Mouse (Mus musculus) embryo, embryonic 10.5 days (tissue): ENCODE measurements around the gene Znhit2.
A peak's percentile ranks its signal among the peaks of the same experiment; 100 is the strongest.

ENCODE experiments used
- DNase-seq: peaks from one replicate; pipeline ENCODE4 v3.0.0-alpha.2; 2015; ENCODE audit warnings: low spot score

The Znhit2 gene

DNA sequence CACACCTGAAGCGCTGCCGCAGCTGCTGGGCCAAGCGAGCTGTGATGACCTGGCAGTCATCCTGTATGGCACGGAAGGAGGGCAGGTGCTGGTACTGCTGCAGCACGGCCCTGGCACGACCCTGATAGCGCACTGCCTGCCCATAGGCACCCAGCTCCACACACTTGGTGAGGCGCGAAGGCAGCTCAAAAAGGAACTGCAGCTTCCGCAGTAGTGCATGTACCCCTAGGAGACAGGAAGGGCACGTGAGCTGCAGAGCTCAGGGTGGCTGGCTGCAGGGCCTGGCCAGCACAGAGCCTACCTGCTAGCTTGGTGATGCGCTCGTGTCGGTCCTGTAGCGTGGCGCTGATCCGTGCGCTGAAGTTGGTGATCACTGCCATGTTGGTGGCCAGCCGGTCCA, 10.3 kb downstream of the Znhit2 start:
- DNase-seq, result no peak

DNA sequence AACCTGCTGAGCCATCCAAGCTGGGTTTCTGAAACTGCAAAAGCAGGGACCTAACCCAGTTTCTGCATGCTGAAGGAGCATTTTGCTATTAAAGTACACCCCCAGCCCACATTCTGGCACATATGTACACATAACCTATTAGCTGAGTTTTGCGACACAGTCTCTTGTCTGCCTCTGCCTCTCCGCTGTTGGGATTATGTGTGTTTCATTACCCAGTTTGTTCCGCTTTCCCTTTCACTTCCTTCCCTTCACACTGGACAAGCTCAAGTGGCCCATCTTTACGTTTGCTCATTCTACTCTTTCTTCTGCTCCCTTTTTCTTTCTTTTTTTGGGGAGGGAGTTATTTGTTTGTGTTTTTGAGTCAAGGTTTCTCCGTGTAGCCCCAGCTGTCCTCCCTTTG, 12.9 kb downstream of the Znhit2 start:
- no peak for DNase-seq

GRCm38 (mm10) chr19:6076564-6077393, 15.8 kb downstream of the Znhit2 start, which contains the start of gene Vps51:
TSS of gene Vps51 (minus strand) at chr19:6077231.
- peak; percentile 97 for DNase-seq

- no peak for DNase-seq
Observed at GRCm38 (mm10) chr19:6079983-6080480, 19.0 kb downstream of the Znhit2 start, which contains the start of gene Tmem262. TSS of gene Tmem262 (plus strand) at chr19:6080033.

- no peak for DNase-seq
Observed at GRCm38 (mm10) chr19:6082156-6082555, 21.2 kb downstream of the Znhit2 start, which contains the start of gene Gm28374. TSS of gene Gm28374 (minus strand) at chr19:6082256.

DNA sequence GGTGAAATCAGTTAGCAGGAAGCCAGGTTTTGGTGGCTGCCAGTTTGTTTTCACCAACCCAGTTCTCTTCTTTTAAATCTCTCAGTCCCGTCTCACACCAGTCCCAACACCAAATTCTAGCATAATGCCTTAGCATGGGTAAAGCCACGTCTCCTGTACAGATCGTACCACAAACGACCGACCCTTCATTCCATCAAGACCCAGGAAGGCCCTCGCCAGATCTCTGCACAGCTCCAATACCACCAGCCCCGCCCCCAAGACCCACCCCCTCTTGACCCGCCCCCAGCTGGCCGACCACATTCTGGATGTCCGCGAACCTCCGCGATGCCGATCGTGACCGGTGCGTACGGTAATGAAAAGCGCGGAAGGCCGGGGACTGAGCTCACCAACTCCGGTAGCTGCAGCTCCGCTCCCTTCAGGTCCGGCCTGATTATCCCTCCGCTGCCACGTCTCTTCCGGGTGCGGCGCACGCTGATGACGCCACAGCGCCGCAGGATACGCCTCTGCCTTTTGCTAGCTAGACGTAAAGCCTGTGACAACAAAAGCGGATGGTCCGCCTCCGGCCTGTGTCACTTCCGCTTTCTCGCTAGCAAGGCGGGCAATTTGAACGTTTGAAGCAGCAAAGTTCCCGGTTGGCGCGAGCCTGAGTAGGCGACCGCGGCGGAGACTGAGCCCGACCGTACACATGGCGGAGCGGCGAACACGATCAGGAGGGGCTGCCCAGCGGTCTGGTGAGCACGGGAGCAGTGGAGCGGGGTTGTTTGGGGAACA, 23.7 kb downstream of the Znhit2 start, which contains the start of the genes Zfpl1 and Cdca5:
Zfpl1 (minus strand) TSS at position 479 of the 771 bp plus-strand sequence.
Cdca5 (plus strand) TSS at position 506 of the 771 bp plus-strand sequence.
- peak; percentile 99 for DNase-seq

GRCm38 (mm10) chr19:6085417-6085879, 24.5 kb downstream of the Znhit2 start:
- peak; percentile 87 for DNase-seq

DNA sequence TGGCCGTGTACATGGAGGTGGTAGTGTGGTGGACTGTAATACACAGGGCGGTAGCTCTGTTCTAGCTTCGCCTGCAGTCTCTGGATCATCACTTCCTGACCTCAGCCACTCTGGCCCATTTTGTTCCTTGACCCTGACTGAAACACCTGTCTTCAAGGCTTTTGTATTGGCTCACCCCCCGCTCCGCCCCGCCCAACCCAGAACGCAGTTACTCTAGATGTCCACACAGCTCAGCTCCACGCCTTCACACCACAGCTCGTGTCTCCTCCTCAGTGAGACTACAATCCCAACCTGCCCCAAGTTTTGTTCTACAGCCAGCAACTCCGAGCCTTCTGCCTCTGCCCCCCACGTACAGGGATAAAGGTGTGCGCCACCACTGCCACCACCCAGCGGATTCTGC, 27.8 kb downstream of the Znhit2 start:
- DNase-seq, result no peak

DNA sequence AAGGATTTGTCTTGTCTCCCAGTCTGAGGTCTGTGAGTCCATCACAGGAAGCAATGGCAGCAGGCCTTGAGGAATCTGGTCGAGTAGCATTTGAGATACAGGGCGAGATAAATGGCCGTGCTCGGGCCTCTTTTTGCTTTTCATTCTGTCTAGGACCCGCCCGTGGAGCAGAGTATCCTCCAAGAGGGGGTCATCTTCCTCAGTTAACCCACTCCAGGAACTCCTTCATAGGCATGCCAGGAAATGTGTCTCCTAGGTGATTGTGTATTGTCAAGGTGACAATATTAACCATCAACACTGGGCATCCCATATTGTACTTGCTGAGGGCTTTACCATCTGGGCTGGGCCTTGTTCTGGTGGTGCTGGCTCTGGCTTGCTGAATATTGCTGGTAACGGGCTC, 33.1 kb downstream of the Znhit2 start, which contains the start of gene AC131692.1:
AC131692.1 (plus strand) TSS at position 301 of the 400 bp plus-strand sequence.
- DNase-seq, result no peak

GRCm38 (mm10) chr19:6097847-6098246, 36.9 kb downstream of the Znhit2 start:
- DNase-seq, result no peak

DNA sequence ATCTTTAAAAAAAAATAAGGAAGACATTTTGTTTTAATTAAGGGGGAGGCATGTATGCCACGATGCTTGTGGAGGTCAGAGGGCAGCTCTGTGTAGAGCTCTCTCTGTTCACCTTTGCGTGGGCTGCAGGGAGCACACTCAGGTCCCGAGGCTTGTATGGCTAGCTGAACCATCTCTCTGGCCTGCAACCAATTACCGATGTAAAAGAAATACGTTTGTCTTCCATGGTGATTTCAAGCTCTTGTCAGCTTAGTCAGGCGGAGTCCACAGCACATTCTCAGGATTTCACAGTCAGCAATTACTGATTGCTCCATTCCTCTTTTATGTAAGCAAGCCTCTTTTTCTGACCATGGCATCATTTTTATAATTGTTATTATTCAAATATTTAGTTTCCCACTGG, 40.2 kb downstream of the Znhit2 start:
- peak; percentile 29 for DNase-seq

DNA sequence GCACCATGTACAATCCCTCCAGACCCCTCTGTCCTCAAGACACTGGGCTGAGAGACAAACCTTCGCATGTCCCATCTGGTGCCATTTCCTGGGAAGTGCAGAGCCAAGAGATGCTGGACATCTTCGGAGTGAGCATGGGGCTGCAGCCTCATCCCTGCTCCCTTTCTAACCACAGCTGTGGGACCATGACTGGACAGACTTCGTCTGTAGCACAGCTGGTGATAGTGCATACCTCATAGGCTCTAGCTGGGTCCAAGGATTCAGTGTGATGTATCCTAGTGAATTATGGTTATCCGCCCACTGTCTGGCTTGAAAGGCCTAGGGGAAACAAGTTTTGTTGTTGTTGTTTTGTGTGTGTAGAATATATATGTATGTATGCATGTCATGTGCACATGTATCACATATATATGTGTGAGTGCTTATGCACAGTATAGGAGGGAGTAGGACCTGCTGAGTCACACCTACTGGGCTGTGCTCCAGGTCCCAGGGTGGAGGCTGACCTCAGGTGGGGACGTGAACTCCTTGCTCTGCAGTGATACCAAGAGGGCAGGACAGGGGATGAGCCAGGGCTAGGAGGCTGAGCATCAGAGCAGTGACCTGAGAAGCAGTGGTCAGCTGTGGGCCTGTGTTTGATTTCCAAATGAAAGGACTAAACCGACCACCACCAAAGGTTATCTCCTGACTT, 41.3 kb downstream of the Znhit2 start:
- DNase-seq, result no peak

- DNase-seq, result no peak
Observed at GRCm38 (mm10) chr19:6104476-6104875, 43.5 kb downstream of the Znhit2 start.

DNA sequence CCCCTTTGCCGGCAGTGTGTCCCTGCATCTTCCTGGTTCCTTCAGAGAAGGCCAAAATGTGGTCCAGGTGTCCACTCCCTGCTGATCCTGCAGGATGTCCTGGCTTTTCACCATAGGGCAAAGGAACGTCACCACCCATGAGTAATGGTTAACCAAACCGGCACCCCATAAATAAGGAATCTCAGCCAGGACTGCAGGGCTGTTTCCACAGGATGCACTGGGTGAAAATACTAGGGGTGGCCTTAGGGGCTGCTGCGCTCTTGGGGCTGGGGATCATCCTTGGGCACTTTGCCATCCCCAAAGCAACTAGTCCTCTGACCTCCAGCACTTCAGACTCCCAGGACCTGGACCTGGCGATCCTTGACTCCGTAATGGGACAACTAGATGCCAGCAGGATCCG, 44.6 kb downstream of the Znhit2 start, which contains the start of gene Naaladl1:
Naaladl1 (plus strand) TSS at position 197 of the 400 bp plus-strand sequence.
- no peak for DNase-seq
